Mouse (Mus musculus) erythroblast, adult 5-6 weeks (primary cell): ENCODE results near the gene Tspyl3. TPM values are rescaled to one million over a fixed set of nuclear protein-coding genes. Genes with fewer than 3 reads are reported as not detected.

ENCODE experiments used
- ATAC-seq: replicated peaks from 2 replicates; pipeline ENCODE4 v1.8.0; 2016; ENCODE audit warnings: moderate number of reproducible peaks, mild to moderate bottlenecking, moderate TSS enrichment, inconsistent platforms; ENCODE audit not compliant: poor library complexity, low FRiP score, severe bottlenecking
- total RNA-seq, 2 experiments: library from RNA; stranded (forward) in 1 of 2; stranded (reverse) in 1 of 2; fragments of 150-400 nt in 1 of 2; fragments of 200-764, 138-1000 nt in 1 of 2; gene quantifications; 2 replicates each; pipeline versions ENCODE4 v1.2.3 to v1.2.4; 2015 to 2017; ENCODE audit warnings: low replicate concordance in 2 of 2

The Tspyl3 gene
- total RNA-seq (2015; ENCODE audit: low replicate concordance) (2.5 TPM in 2 replicates), total RNA-seq (2017; ENCODE audit: low replicate concordance) (1.2 and 1.5 TPM in 2 replicates)

DNA sequence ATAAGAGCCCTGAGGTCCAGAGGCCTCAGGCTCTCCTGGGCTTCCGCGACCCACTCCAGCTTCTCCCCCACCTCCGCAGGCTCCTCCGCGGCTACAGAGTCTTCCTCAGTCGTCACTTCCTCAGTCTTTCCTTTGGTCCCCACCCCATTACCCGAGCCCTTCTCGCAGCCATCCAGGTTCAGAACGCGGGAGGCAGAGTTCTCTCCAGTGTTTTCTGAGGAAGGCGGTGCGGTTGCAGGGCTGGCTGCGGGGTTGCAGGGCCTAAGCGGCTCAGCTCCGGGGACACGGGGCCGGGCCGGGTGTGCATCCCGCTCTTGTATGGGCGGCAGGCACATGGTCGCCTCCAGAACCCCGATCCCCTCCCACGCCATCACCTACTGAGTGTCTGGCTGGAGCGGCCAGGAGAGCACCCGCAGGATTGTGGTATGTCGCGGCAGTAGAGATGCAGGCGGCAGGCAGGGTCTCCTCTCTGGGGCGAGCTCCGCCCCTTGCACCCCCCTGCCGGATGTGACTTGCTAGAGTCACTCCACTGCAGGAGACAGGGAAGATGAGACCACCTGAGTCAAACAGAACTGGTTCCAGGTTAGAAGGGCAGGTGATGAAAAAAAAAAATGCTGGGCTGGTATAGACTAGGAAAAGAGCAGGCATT is at the start of gene Tspyl3:
Gene Tspyl3 (minus strand): TSS at position 496 of the 649 bp plus-strand sequence.
- ATAC-seq, result peak; percentile 1; the same call in 1 of the 2 replicates

DNA sequence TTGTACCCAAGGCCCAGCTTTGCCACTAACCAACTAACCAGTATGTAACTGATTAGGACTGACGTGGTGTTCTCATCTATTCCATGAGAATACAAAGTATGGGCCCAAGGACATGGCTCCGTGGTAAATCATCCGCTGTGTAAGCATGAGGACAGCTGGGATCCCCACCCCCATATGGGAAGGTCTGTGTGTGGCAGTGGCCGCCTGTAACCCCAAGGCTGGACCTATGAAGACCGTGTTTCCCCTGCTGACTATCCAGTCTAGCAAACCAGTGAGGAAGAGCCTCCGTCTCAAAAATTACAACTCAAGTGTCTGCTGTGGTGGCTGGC is 49.6 kb upstream of the Tspyl3 start:
- ATAC-seq, result no peak

DNA sequence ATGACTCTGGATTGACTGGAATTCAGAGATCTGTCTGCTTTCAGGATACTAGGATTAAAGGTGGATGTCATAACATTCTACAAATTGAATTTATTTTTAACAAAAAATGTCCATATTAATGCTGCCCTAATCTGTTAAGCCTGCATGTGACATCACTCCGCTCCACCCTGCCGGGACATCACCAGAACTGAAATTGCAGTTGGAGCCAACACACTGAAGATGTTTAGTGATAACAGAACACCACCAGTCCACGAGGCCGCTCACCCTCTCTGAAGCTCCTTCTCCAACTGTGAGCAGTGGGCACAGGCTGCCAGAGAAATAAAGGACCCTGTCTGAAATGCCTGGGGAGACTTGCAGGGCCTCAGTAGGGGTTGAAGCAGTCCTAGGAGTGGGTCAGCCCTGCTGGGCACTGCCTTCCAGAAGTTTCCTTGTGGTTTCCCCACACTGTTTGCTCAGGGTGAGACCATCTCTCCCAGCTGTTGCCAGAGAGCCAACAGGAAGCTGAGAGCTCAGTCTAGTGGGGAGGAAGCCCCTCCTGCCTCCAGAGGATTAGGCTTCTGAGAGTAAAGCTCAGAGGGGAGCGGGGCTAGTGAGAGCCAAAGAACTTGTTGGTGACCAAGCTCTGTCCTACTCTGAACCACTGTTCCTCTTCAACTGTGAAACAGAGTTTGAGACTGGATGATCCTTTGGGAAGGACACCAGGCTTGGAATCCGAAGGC is 49.1 kb upstream of the Tspyl3 start:
- ATAC-seq, result peak; percentile 77

DNA sequence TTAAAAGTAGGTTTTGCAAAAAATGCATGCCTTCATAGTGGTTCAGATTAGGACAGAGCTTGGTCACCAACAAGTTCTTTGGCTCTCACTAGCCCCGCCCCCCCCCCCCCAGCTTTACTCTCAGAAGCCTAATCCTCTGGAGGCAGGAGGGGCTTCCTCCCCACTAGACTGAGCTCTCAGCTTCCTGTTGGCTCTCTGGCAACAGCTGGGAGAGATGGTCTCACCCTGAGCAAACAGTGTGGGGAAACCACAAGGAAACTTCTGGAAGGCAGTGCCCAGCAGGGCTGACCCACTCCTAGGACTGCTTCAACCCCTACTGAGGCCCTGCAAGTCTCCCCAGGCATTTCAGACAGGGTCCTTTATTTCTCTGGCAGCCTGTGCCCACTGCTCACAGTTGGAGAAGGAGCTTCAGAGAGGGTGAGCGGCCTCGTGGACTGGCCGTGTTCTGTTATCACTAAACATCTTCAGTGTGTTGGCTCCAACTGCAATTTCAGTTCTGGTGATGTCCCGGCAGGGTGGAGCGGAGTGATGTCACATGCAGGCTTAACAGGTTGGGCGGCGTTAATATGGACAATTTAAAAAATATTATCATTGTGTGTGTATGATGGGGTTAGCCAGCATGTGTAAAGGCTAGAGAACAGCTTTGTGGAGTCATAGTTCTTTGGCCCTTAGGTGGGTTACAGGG is 45.1 kb upstream of the Tspyl3 start:
- peak; percentile 78 for ATAC-seq

DNA sequence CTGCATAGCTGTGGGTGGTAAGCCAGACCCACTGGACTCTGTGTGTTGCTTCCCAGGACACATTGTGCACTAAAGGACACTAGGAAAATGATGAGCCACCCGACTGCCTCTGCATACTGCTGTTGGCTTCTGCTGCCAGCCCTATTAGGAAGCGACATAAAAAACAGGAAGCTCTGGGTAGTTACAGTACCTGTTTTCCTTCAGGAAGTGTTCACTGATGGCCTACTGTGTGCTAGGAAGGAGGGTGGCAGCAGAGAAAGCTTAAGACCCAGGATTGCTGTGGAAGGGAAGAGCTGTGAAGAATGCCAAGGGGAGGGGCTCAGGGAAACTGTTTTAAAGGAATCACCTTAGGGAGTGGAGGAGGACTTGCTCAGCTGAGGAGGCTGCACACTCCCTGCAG is 42.1 kb upstream of the Tspyl3 start:
- ATAC-seq, result no peak

DNA sequence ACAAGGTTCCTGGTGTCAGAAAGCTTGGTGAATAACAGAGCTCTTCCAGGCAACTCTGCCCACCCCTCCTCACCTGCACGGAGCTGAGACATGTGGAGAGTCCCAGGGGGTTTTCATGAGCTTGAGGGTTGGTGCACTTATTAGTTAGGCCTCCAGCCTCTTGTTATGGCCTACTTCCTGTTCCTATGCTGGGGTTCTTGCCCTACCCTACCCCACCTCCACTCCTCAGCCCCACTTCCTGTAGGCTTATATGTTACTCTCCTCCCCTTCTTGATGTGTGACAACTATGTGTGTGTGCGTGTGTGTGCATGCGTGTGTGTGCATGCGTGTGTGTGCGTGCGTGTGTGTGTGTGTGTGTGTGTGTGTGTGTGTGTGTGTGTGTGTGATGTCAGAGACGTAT is 37.8 kb upstream of the Tspyl3 start:
- ATAC-seq, result no peak

DNA sequence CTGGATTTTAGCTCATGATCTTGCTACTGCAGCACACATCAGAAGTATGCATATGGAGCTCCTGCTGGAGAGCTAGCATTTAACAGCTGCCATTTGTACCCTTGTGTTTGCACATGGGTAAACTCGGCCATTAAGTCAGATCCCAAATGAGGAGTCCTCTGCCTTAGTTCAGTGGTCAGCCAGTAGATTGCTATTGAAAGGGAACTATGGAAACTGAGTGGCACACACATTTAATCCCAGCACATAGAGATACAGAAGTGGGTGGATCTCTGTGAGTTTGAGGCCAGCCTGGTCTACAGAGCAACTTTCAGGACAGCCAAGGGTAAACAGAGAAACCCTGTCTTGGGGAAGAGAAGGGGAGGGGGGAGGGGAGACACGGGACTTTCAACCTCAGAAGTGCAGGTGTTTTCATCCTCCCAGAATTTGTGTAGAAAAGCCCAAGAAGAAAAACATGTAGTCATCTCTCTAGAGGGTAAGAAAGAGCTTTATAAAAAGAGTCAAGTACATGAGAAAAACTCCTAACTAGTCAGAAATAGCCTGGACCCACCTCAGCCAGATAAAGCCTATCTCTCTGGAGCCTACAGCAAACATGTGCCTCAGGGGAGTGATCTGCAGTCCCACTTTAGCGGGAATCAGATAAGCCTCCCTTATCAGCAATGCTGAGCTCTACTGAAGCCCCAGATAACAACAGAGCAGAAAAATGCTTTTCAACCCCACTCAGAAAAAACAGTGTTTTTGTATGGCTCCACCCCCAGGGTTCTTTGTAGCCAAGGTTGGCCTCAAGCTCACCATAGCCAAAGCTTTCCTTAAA is 34.8 kb upstream of the Tspyl3 start:
- 0 out of 2 replicates have a peak, but pooled peaks have one; percentile 35 for ATAC-seq

DNA sequence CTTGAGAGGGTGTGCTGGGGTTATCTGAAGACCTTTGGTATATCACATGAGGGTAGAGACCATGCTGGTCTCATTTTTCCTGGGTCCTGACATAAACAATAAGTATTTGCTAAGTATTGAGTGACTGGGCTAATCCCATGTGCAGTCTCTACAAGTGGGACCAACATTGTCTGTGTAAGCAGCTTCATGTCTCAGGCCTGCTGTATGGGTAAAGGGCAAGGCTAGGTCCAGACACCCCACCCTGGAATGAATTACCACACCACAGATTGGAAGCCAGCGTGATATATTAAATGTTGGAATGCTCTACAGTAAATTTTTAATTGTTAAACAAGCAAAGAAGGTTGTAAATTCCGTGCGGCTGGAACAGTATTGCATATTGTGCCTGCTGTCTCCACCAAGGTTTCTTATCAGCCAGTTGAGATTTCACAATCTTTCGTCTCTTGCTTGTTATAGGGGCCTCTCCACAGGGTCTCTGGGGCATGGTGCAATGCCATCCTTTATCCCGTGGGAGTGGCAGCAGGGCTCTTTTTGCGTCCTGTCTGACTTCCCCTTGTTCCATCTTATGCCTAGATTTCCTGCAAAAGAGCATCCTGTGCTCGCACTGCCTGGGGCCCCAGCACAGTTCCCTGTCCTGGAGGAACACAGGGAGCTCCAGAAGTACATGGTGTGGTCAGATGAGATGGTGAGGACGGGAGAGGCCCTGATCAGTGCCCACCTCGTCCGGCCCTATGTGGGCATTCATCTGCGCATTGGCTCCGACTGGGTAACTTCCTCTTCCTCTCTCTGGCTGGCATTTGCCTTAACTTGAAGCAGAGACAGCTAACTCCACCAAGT is 34.0 kb upstream of the Tspyl3 start:
- ATAC-seq, result no peak

DNA sequence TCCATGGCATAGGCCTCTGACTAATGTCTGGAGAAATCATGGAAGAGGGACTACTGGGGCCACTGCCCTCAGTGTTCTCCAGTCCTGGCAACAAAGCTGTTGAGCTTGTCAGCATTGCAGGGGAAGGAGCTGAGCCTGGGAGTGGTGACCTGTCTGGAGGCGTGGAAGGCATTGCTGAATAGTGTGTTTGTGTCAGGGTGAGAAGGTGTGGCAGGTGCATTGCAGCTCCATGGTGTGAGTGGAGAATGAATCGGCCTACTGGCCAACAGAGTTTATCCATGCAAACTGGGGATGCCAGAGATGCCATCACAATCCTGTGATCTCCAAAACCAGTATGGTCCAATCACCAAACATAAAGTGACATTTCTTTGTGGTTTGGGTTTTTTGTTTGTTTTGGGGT is 31.4 kb upstream of the Tspyl3 start:
- ATAC-seq, result no peak

DNA sequence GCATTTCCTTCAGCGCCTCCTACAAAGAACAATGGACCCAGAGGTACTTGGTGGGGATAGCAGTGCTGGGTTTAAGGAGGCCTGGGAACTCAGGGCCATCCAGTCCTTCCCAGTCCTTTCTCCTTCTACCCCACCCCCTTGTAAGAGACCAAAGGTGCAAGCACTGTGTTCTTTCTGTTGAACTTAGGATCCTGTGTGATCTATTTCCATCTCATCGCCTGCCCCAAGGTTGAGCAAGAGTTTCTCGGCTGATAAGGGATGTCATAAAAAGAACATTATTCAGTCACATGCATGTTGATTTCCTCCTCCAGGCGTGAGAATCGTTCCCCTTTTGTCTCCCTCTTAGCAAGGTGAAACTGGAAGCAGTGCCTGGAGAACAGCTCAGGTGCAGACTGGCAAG is 24.5 kb upstream of the Tspyl3 start:
- no peak for ATAC-seq

DNA sequence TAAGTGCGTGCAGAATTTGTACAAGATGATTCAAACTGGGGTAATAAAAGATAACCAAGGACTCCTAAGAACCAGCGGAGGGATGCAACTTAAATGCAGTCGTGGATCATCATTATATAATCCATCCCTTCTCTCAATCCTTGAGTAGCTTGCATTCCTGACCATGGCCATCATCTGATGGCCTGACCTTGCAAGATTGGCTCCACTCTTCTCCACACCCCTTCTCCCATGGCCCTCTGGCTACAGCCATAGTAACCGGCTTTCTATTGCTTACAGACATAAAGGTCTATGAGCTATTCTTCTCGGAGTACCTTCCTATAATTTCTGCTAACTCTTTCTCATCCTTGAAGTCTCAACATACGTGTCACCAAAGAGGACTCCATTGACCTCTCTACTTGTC is 16.9 kb upstream of the Tspyl3 start:
- ATAC-seq, result no peak

DNA sequence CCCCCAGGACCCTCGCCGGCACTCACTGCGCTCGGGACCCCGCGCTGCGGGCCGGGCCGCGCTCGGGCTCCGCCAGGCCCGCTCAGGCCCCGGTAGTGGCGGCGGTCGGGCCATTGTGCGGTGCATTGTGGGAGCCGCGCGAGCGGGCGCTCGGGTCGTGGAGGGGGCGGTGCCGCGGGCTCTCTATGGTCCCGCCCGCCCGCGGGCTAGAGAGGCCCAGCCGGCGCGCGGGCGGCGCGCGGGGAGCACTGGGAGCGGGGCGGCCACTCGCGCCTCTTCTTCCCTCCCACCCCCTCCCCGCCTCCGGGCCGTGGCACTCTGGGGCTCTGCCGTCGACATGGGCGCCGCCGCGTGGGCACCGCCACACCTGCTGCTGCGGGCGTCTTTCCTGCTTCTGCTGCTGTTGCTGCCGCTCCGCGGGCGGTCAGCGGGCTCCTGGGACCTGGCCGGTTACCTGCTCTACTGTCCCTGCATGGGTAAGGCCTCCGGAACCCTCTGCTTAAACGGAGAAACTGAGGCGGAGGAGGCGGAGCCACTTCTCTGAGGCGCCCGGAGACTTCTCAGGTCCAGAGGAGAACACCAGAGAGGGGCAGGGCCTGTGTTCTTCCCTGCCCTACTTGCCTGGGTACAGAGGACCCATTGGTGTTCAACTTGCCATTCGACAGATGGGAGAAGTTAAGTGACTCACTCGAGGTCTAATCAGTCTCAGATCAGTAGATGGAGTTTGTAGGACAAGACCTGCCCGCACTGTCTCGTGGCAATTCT is 16.2 kb upstream of the Tspyl3 start, which contains the start of the genes Plagl2 and Pofut1:
Gene Plagl2 (minus strand): TSS at position 177 of the 765 bp plus-strand sequence.
Gene Pofut1 (plus strand): TSS at position 284 of the 765 bp plus-strand sequence.
- peak; percentile 84 for ATAC-seq

DNA sequence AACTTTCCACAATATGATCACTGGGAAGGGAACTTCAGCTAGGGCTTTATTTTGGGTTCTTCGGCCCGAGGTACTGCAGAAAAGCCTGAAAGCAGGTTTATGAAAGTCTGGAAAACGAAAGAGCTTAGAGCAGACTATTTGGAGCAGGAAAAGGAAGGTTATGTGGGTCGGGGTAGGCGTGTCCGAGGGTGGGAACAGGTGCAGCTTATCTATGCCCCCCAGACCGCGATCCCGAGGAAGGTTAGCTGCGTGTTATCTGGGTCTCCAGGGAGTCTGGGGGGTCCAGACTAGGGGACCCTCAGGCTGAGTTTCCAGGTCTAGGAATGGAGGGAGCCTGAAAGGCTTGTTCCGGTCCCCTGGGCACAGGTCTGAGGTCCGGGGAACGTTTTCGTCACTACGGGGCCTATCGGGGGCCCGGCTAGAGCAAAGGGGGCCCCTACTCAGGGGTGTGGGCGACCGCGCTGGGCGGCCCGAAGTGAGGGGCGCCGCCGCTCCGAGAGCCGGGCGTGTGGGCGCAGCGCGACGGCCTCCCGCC is 15.5 kb upstream of the Tspyl3 start:
- peak; percentile 70 for ATAC-seq

DNA sequence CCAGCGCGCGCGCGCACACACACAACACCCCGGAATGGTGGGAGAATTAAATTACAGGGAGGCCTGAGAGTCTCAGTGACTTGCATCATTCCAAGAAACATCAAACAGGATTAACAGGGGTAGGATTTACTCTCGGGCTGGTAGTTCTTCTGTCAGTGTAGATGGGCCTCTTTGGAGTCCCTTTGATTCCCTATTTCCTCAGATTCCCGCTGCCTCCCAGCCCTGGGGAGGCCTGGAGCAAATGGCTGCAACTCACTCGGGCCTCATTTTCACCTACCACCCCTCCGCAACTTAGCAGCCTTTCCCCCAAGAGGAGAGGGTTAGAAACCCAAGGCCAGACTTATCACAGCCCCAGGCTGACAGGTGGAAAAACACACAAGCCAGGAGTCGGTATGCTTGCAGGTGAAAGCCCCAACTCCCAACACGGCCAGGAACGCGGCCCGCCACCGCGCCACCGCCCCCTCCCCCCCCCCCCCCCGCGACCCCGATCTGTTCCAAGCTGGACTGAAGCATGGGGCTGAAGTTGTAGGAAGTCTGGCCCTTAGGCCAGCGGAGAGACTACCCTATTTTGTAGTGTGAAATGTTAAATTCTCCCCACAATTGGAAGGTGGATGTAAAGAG is 14.7 kb upstream of the Tspyl3 start:
- ATAC-seq, result no peak

DNA sequence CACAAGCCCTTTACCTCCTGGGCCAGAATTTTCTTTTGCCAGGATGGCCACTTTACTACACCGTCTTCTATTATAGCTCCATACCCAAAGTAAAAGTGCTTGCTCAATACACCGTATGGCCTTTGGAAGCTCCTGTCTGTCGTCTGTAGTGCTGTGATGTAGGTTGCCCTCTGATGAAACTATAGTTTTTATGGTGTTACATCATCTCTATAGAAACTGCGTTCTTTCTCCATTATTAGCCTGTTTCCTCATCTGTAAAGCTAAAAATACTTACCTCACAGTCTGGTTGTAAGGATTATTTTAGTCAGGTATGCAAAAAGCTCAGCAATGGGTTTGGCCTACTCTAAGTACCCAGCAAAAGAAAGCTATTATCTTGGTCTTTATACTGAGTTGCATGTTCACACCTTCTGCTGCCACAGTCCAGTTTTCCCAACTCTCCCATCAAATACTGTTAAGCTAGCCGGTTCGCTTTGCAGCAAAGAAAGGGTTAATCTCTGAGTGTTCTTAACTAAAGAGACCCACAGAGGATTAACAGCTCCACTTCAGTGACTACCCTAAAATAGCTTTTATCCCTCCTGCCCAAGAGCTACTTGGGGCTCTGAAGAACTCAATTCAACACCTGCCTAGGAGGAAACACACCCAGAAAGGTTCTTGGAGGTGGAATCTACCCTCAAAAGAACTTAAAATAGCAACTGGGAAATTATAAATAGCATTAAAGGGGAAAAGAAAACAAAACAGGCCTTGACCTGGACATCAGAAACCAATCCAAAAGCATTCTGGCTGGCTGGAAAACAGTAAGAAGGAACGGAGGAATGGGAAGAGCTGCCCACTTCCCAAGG is 14.0 kb upstream of the Tspyl3 start:
- no peak for ATAC-seq

DNA sequence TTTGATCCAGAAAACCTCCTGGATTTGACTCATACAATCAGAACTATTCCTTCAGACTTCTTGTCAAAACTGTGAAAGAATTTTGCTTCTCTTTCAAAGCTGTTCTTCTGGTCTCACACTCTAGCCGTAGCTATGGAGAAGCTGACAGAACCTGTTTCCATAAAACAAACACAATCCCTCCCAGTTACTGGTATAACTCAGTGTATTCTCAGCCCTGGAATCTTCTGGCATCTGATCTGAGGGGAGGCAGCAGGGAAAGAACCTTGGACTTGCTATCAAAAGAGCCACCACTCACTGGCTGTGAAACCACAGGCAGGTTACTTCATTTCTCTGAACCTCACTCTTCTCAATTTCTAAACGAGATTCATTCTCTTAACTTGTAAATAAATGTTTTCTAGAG is 13.2 kb upstream of the Tspyl3 start:
- no peak for ATAC-seq

DNA sequence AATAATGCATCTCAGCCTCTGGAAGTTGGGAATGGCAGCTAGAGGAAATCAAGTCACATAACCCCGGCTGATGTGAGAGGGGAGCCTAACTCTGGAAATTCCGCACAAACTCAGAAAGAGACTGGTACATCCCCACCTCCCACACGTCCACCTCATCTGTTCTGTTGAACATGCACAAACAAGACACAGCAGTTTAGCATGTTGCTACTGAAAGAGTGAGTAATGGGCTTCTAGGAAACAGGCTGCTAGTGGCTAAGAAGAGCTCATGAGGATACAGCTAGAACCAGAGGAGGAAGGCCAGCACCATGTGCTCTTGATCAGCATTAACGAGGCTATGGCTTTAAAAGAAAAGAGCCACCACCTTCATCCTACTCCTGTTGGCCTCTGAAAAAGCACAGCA is 12.7 kb upstream of the Tspyl3 start:
- no peak for ATAC-seq
